Mouse (Mus musculus) MEL (cell line): ENCODE results near the gene Col18a1. TPM values are rescaled to one million over a fixed set of nuclear protein-coding genes. Genes with fewer than 3 reads are reported as not detected.

Experiments
- DNase-seq: peaks from one replicate; pipeline ENCODE4 v3.0.0; 2011; ENCODE audit warnings: low read depth, low spot score
- H3K27ac ChIP-seq: 2 replicates; pipeline ENCODE4 v1.5.1; 2012; ENCODE audit warnings: low read depth, mild to moderate bottlenecking, control low read depth, low read length, moderate library complexity; ENCODE audit not compliant: control insufficient read depth
- H3K27me3 ChIP-seq, 2 experiments: fragments of 150-350 bp in 1 of 2; sonication (generic) in 1 of 2; 2 replicates each; pipeline ENCODE4 v1.6.1; 2012; ENCODE audit warnings: low read length in 2 of 2, mild to moderate bottlenecking in 2 of 2, improper control_type of control experiment in 1 of 2, moderate library complexity in 1 of 2; ENCODE audit not compliant: insufficient read depth in 2 of 2, control insufficient read depth in 1 of 2
- H3K36me3 ChIP-seq, 2 experiments: 2 replicates each; pipeline ENCODE4 v1.6.1; 2012 to 2014; ENCODE audit warnings: low read length in 2 of 2, improper control_type of control experiment in 1 of 2, inconsistent platforms in 1 of 2, mild to moderate bottlenecking in 1 of 2; ENCODE audit not compliant: insufficient read depth in 2 of 2, control insufficient read depth in 1 of 2
- H3K4me1 ChIP-seq, 2 experiments: fragments of 150-350 bp in 1 of 2; sonication (generic) in 1 of 2; 2 replicates each; pipeline ENCODE4 v1.6.1; 2012; ENCODE audit warnings: low read length in 2 of 2, improper control_type of control experiment in 1 of 2, mild to moderate bottlenecking in 1 of 2; ENCODE audit not compliant: insufficient read depth in 2 of 2, control insufficient read depth in 1 of 2
- H3K4me3 ChIP-seq, 2 experiments: fragments of 150-350 bp in 1 of 2; sonication (generic) in 1 of 2; 2 replicates each; pipeline ENCODE4 v1.5.1; 2012; ENCODE audit warnings: low read depth in 2 of 2, low read length in 2 of 2, mild to moderate bottlenecking in 2 of 2, moderate library complexity in 2 of 2, control low read depth in 1 of 2, improper control_type of control experiment in 1 of 2; ENCODE audit not compliant: control insufficient read depth in 1 of 2, insufficient read depth in 1 of 2
- H3K79me2 ChIP-seq: 2 replicates; pipeline ENCODE4 v1.6.1; 2012; ENCODE audit warnings: mild to moderate bottlenecking, low read length, moderate library complexity; ENCODE audit not compliant: control insufficient read depth, poor library complexity, insufficient read depth
- H3K9ac ChIP-seq: 2 replicates; pipeline ENCODE4 v1.6.1; 2012; ENCODE audit warnings: low read depth, mild to moderate bottlenecking, control low read depth, low read length, moderate library complexity; ENCODE audit not compliant: control insufficient read depth, poor library complexity, severe bottlenecking
- H3K9me3 ChIP-seq: fragments of 150-350 bp; sonication (generic); replicated peaks from 2 replicates; pipeline ENCODE4 v1.6.1; 2012; ENCODE audit warnings: mild to moderate bottlenecking, low read length, improper control_type of control experiment, moderate library complexity; ENCODE audit not compliant: insufficient read depth
- BHLHE40 ChIP-seq: IDR thresholded peaks from 2 replicates; pipeline ENCODE4 v1.6.1; 2012; ENCODE audit warnings: low read depth, mild to moderate bottlenecking, inconsistent platforms, low read length, improper control_type of control experiment, borderline replicate concordance
- CHD1 ChIP-seq: IDR thresholded peaks from 2 replicates; pipeline ENCODE4 v1.6.1; 2012; ENCODE audit warnings: low read depth, mild to moderate bottlenecking, inconsistent platforms, low read length, improper control_type of control experiment
- CHD2 ChIP-seq: IDR thresholded peaks from 2 replicates; pipeline ENCODE4 v1.6.1; 2011; ENCODE audit warnings: low read length, improper control_type of control experiment
- HCFC1 ChIP-seq: IDR thresholded peaks from 2 replicates; pipeline ENCODE4 v1.6.1; 2012; ENCODE audit warnings: low read depth, mild to moderate bottlenecking, inconsistent platforms, low read length, improper control_type of control experiment, moderate library complexity
- JUND ChIP-seq: IDR thresholded peaks from 2 replicates; pipeline ENCODE4 v1.6.1; 2011; ENCODE audit warnings: low read depth, mild to moderate bottlenecking, improper control_type of control experiment, low read length
- KAT2A ChIP-seq: conservative IDR thresholded peaks from 2 replicates; pipeline ENCODE4 v1.6.1; 2012; ENCODE audit warnings: low read depth, low read length, improper control_type of control experiment, inconsistent platforms
- MAFK ChIP-seq: IDR thresholded peaks from 2 replicates; pipeline ENCODE4 v1.6.1; 2011; ENCODE audit warnings: low read depth, mild to moderate bottlenecking, low read length, improper control_type of control experiment, borderline replicate concordance
- MAX ChIP-seq: IDR thresholded peaks from 2 replicates; pipeline ENCODE4 v1.6.1; 2011; ENCODE audit warnings: low read length, improper control_type of control experiment
- MXI1 ChIP-seq: IDR thresholded peaks from 2 replicates; pipeline ENCODE4 v1.6.1; 2011; ENCODE audit warnings: mild to moderate bottlenecking, low read depth, low read length, improper control_type of control experiment
- MYC ChIP-seq: IDR thresholded peaks from 2 replicates; pipeline ENCODE4 v1.6.1; 2011; ENCODE audit warnings: low read depth, mild to moderate bottlenecking, low read length, improper control_type of control experiment, moderate library complexity
- NELFE ChIP-seq: IDR thresholded peaks from 2 replicates; pipeline ENCODE4 v1.6.1; 2011; ENCODE audit warnings: low read depth, low read length, improper control_type of control experiment
- NRF1 ChIP-seq: IDR thresholded peaks from 2 replicates; pipeline ENCODE4 v1.6.1; 2014; ENCODE audit warnings: low read depth, mild to moderate bottlenecking, inconsistent platforms, low read length, improper control_type of control experiment, moderate library complexity; ENCODE audit not compliant: poor library complexity, insufficient read depth, severe bottlenecking
- POLR2AphosphoS2 ChIP-seq: IDR thresholded peaks from 2 replicates; pipeline ENCODE4 v1.6.1; 2011; ENCODE audit warnings: low read length, improper control_type of control experiment
- POLR2AphosphoS5 ChIP-seq: IDR thresholded peaks from 2 replicates; pipeline ENCODE4 v1.6.1; 2012; ENCODE audit warnings: low read depth, borderline replicate concordance, mild to moderate bottlenecking, inconsistent platforms, low read length, moderate library complexity, mixed read lengths
- RAD21 ChIP-seq: IDR thresholded peaks from 2 replicates; pipeline ENCODE4 v1.6.1; 2011; ENCODE audit warnings: mild to moderate bottlenecking, low read depth, low read length, improper control_type of control experiment
- SIN3A ChIP-seq: IDR thresholded peaks from 2 replicates; pipeline ENCODE4 v1.6.1; 2012; ENCODE audit warnings: low read length, improper control_type of control experiment, inconsistent platforms
- TAL1 ChIP-seq: IDR thresholded peaks from 2 replicates; pipeline ENCODE4 v1.6.1; 2012; ENCODE audit warnings: mild to moderate bottlenecking, inconsistent platforms, low read length, moderate library complexity, mixed read lengths
- UBTF ChIP-seq: IDR thresholded peaks from 2 replicates; pipeline ENCODE4 v1.6.1; 2012; ENCODE audit warnings: low read depth, mild to moderate bottlenecking, inconsistent platforms, low read length, improper control_type of control experiment, moderate library complexity, borderline replicate concordance; ENCODE audit not compliant: insufficient read depth
- USF2 ChIP-seq, 2 experiments: IDR thresholded peaks; 2 replicates each; pipeline ENCODE4 v1.6.1; 2011 to 2012; ENCODE audit warnings: improper control_type of control experiment in 2 of 2, low read length in 2 of 2, borderline replicate concordance in 1 of 2, inconsistent platforms in 1 of 2, low read depth in 1 of 2, mild to moderate bottlenecking in 1 of 2; ENCODE audit not compliant: insufficient read depth in 1 of 2
- ZNF384 ChIP-seq: IDR thresholded peaks from 2 replicates; pipeline ENCODE4 v1.6.1; 2012; ENCODE audit warnings: low read depth, mild to moderate bottlenecking, inconsistent platforms, low read length, improper control_type of control experiment
- polyA plus RNA-seq, 2 experiments: library from polyadenylated mRNA; stranded (reverse) in 1 of 2; unstranded in 1 of 2; fragments of >175 nt in 1 of 2; fragments of >200 nt in 1 of 2; gene quantifications; 2 replicates each; pipeline versions ENCODE4 v1.2.1 to v1.2.4; 2012; ENCODE audit warnings: low replicate concordance in 2 of 2, low read depth in 1 of 2; ENCODE audit not compliant: insufficient read length in 2 of 2, insufficient read depth in 1 of 2, missing spikeins in 1 of 2
- total RNA-seq: library from RNA; depleted of rRNA; stranded (reverse); fragments of 300-350 nt; gene quantifications from 2 replicates; pipeline ENCODE4 v1.2.3, GENCODE M21; 2012

Gene Col18a1
- total and polyA plus RNA-seq, 3 experiments, result 0.46 to 1.3 TPM; not detected in 1

DNA sequence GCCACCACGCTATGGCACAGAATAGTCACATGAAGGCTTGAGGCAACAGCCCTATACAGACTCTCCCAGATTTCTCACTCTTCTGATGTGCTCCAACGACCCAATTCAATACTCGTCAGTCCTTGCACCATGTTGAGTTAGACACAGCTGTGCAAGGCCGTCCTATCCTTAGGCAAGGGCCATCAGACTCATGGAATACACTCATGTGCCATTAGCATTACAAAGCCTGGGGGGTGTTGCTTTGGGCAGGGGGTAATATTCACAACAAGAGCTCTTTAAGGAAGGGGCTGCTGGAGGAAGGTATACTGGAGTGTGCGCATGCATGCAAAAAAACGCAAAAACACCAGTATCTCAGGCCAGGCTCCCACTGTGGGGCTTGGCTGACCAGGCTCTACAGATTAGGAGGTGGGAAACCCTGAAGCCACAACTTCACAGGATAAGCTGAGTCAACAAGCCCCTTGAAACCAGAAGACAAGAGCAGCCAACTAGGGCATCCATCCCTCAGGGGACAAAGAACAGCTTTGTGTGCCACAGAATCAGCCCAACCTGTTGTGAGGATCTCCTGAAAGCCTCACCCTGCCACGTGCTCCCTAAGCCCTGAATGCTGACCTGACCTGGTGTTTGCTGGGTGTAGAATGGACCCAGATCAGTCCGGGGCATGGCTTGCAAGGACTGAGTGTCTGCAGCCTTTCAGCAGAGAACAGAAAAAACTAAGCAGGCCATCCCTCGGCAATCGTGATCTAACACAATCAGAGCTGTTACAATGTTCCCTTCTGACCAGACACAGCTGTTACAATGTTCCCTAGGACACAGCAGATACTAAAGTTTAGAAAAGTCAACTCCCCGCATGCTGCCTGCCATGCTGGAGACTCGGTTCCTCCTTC lies 69.1 kb downstream of the Col18a1 start:
- no peak overlapping the region for H3K4me3 ChIP-seq
- H3K79me2 ChIP-seq, result no peaks in the 10 kb centered on the region
- H3K36me3 ChIP-seq, result no peaks in the 10 kb centered on the region
- no peaks in the 10 kb centered on the region for H3K9me3 ChIP-seq
- no peak overlapping the region for H3K27ac ChIP-seq
- H3K4me1 ChIP-seq, result no peaks in the 10 kb centered on the region
- TF ChIP-seq RAD21, result no peak
- no peak for TF ChIP-seq TAL1
- TF ChIP-seq CHD2, result no peak
- no peak for TF ChIP-seq USF2 (IDR thresholded peaks at IDR 0.05; ENCODE audit: borderline replicate concordance in 1 of 2, insufficient read depth in 1 of 2, low read depth in 1 of 2, low read length in 2 of 2)
- TF ChIP-seq POLR2AphosphoS5, result no peak
- no peak for TF ChIP-seq JUND
- TF ChIP-seq UBTF, result no peak
- TF ChIP-seq MAFK, result no peak
- no peak for TF ChIP-seq BHLHE40
- TF ChIP-seq MAX, result no peak
- TF ChIP-seq KAT2A, result no peak
- TF ChIP-seq NELFE, result no peak
- TF ChIP-seq HCFC1, result no peak
- TF ChIP-seq SIN3A, result no peak
- no peak for TF ChIP-seq ZNF384
- no peak for TF ChIP-seq POLR2AphosphoS2
- TF ChIP-seq MYC, result no peak
- no peak for TF ChIP-seq CHD1
- no peak for TF ChIP-seq MXI1
- TF ChIP-seq, all 39 proteins: peak for 0
- Histone ChIP-seq H3K9ac (no peak overlapping the region), H3K27me3 (peaks cover 0 to 14% of the 10 kb centered on the region in 2 experiments; a peak in 3 of 4 replicates)
- no peak for DNase-seq

GRCm38 (mm10) chr10:77095666-77096065 lies 70.7 kb downstream of the Col18a1 start:
- Histone ChIP-seq H3K27me3 (peaks cover 0 to 12% of the 10 kb centered on the region in 2 experiments; a peak in 3 of 4 replicates), H3K27ac (no peak overlapping the region), H3K36me3 (no peaks in the 10 kb centered on the region), H3K9me3 (no peaks in the 10 kb centered on the region), H3K9ac (no peak overlapping the region), H3K4me1 (no peaks in the 10 kb centered on the region), H3K79me2 (no peaks in the 10 kb centered on the region), H3K4me3 (no peak overlapping the region)
- no peak for DNase-seq
- TF ChIP-seq NRF1 (no peak), MYC (no peak)
